Mouse (Mus musculus) stomach, postnatal 0 days (tissue): ENCODE data around the gene Rab7b. TPM values are rescaled to one million over a fixed set of nuclear protein-coding genes. Genes with fewer than 3 reads are reported as not detected.

ENCODE experiments used
- ATAC-seq: fragments of 200-750 bp; cut with Nextera tagmentation; 2 replicates; pipeline ENCODE4 v1.8.0; 2017; ENCODE audit not compliant: low FRiP score, low TSS enrichment
- DNase-seq: peaks from one replicate; pipeline ENCODE4 v3.0.0-alpha.2; 2016; ENCODE audit warnings: low spot score
- H3K27ac ChIP-seq: fragments of 300-500 bp; sonication (generic); replicated peaks from 2 replicates; pipeline ENCODE4 v1.5.1; 2014; ENCODE audit warnings: mild to moderate bottlenecking, control low read depth
- H3K27me3 ChIP-seq: fragments of 300-500 bp; sonication (generic); 2 replicates; pipeline ENCODE4 v1.6.1; 2014; ENCODE audit warnings: low read length; ENCODE audit not compliant: control insufficient read depth, insufficient read depth
- H3K36me3 ChIP-seq: fragments of 300-500 bp; sonication (generic); 2 replicates; pipeline ENCODE4 v1.6.1; 2014; ENCODE audit warnings: low read length, mixed read lengths; ENCODE audit not compliant: control insufficient read depth, insufficient read depth
- H3K4me1 ChIP-seq: fragments of 300-500 bp; sonication (generic); replicated peaks from 2 replicates; pipeline ENCODE4 v1.6.1; 2014; ENCODE audit warnings: antibody characterized with exemption; ENCODE audit not compliant: control insufficient read depth, insufficient read depth
- H3K4me2 ChIP-seq: fragments of 300-500 bp; sonication (generic); replicated peaks from 2 replicates; pipeline ENCODE4 v1.6.1; 2014; ENCODE audit warnings: low read depth, mild to moderate bottlenecking, control low read depth, moderate library complexity
- H3K4me3 ChIP-seq: fragments of 300-500 bp; sonication (generic); 2 replicates; pipeline ENCODE4 v1.5.1; 2014; ENCODE audit warnings: low read depth, low read length, control low read depth
- H3K9ac ChIP-seq: fragments of 300-500 bp; sonication (generic); 2 replicates; pipeline ENCODE4 v1.6.1; 2014; ENCODE audit warnings: mild to moderate bottlenecking, low read length, control low read depth, mixed read lengths
- H3K9me3 ChIP-seq: fragments of 300-500 bp; sonication (generic); 2 replicates; pipeline ENCODE4 v1.6.1; 2016; ENCODE audit warnings: low read length; ENCODE audit not compliant: control insufficient read depth
- CTCF ChIP-seq: IDR thresholded peaks from 2 replicates; pipeline ENCODE4 v1.5.1; 2016; ENCODE audit warnings: antibody characterized with exemption, low read depth, mild to moderate bottlenecking, moderate library complexity
- EP300 ChIP-seq: optimal IDR thresholded peaks from 2 replicates; pipeline ENCODE3; 2016; ENCODE audit warnings: antibody characterized with exemption
- WGBS: fragments of 180-500 bp; shearing (Covaris S2); extraction: QIAGEN DNeasy Blood & Tissue Kit; methylation state at CpG from one replicate; pipeline ENCODE4 v1.1.7; 2014; 5-methylcytosine and 5-hydroxymethylcytosine counted together
- polyA plus RNA-seq: library from polyadenylated mRNA; unstranded; fragments of >200 nt; fragmentation: Nextera tagmentation; extraction: Ambion mirVana; gene quantifications from 2 replicates; pipeline ENCODE4 v1.2.1, GENCODE M21; 2015

Rab7b gene
- polyA plus RNA-seq, 1 experiment from 2014 or later = 13.5 TPM

DNA sequence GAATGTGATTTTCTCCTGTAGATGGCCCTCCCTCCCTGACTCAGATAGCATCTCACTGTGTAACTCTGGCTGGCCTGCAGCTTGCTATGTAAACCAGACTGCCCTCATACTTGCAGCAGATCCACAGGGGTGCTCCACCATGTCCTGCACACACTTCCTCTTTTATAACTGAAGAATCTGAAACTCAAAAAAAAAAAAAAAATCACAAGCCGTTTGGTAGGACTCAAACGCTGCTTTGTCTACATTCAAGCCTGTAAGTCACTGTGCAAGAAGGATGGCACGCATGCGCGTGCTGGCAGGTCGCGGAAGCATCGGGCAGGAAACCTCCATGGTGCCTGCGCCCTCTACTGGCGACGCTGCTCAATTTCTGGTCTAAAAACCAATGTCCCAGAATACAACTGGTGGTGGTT lies 30.5 kb upstream of the Rab7b start:
- no peaks in the 10 kb centered on the region for H3K36me3 ChIP-seq
- no peaks in the 10 kb centered on the region for H3K9me3 ChIP-seq
- no peak overlapping the region for H3K4me3 ChIP-seq
- H3K4me2 ChIP-seq = no peak overlapping the region; the same call in 1 of the 2 replicates
- H3K9ac ChIP-seq = no peak overlapping the region
- no peak for TF ChIP-seq EP300
- peak; percentile 94 for TF ChIP-seq CTCF
- DNase-seq (peak; percentile 92), ATAC-seq (peak; percentile 57; the same call in 1 of the 2 replicates)
- no peaks in the 10 kb centered on the region for H3K27me3 ChIP-seq
- WGBS = under 1% methylated on average over 11 of the region's 11 CpGs
- no peaks in the 10 kb centered on the region for H3K4me1 ChIP-seq
- H3K27ac ChIP-seq = no peak overlapping the region

DNA sequence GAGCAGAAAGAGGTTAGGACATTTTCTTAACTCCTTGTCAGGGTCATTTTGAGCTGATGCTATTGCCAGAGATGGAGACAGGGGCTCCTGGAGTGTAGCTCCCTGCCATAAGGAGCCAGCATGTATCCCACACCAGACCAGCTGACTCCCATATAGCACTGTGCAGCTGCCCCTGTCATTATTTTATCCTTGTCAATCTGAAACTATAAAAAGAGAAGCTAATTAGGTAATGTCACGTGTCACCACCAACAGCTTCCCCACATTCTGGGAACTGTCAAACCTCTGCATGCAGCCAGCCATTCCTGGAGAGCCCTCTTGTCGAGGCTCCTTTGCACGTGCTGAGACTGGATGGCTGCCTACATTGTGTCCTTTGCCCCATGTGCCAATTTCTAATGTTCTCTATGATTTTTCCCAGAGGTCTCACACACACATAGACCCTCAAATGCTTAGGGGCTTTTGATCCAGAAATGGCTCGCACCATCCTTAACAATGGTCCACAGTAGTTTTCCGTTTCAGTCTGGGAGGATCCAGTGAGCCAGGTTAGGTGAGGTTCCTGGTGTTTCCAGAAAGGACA lies 28.9 kb upstream of the Rab7b start:
- Histone ChIP-seq H3K36me3 (no peaks in the 10 kb centered on the region), H3K4me3 (no peak overlapping the region), H3K9ac (no peak overlapping the region), H3K27me3 (no peaks in the 10 kb centered on the region), H3K9me3 (no peaks in the 10 kb centered on the region), H3K27ac (no peak overlapping the region), H3K4me1 (no peaks in the 10 kb centered on the region), H3K4me2 (no peak overlapping the region)
- no peak for DNase-seq
- TF ChIP-seq CTCF (no peak), EP300 (no peak)
- ATAC-seq = no peak
- 78% methylated on average over 5 of the region's 5 CpGs for WGBS

DNA sequence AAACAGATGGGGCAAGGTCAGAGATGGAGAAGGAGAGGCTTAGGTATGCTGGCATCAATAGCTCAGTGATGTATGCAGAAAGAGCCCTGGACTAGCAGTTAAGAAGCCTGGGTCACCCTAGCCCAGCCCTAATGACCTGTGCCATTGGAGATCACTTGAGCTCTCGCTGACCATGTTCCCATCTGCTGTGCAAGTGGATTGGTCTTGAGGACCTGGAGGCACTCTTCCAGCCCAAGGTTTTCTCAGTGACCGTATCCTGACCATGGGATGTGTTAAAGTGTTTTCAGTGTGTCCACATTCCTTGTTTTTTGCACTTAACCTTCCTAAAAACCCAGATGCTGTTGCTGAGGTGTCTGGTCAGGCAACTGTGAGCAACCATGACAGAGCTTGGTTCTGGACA lies 28.2 kb upstream of the Rab7b start:
- 90% methylated on average over 2 of the region's 2 CpGs for WGBS
- H3K27ac ChIP-seq = no peak overlapping the region
- H3K4me3 ChIP-seq = no peak overlapping the region
- H3K4me1 ChIP-seq = no peaks in the 10 kb centered on the region
- no peak overlapping the region for H3K4me2 ChIP-seq
- no peak for TF ChIP-seq EP300
- H3K9me3 ChIP-seq = no peaks in the 10 kb centered on the region
- ATAC-seq (no peak), DNase-seq (no peak)
- no peaks in the 10 kb centered on the region for H3K27me3 ChIP-seq
- no peaks in the 10 kb centered on the region for H3K36me3 ChIP-seq
- H3K9ac ChIP-seq = no peak overlapping the region

DNA sequence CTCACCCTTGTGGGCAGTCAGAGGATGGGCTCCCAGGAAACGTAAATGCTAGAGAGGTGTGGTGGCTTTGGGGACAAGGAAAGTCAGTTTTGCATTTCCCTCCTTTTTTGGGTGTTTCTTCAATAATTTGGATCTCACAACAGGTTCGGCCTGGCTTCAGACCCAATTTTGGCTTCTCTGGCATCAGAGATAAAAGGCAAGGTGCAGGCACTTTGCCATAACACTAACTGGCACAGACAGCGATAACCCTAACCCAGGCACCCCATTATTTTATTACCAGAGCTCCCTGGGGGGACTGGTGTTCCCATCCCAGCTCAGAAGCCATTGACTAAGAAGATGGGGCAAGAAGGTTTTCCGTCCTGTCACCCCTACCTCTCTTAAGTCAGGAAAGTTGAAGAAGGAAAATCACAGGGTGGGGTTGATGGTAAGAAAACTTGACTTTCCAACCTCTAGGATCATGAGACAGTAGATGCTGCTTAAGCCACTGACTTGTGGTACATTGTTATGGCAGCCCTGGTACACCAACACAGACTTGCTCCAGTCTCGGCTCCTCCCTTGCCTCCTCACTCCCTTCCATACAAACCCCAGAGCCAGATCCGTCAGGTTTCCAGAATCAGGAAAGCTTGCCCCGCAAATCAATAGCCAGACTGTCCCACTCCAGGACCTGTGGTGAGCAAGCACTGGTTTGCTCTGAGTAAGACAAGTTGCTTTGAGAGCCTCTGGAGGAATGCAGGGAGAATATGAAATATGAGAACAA lies 27.6 kb upstream of the Rab7b start:
- 66% methylated on average over 7 of the region's 7 CpGs for WGBS
- no peak for ATAC-seq
- H3K27ac ChIP-seq = no peak overlapping the region
- H3K9ac ChIP-seq = no peak overlapping the region
- DNase-seq = peak; percentile 29
- H3K27me3 ChIP-seq = no peaks in the 10 kb centered on the region
- TF ChIP-seq CTCF (no peak), EP300 (no peak)
- H3K9me3 ChIP-seq = no peaks in the 10 kb centered on the region
- H3K36me3 ChIP-seq = no peaks in the 10 kb centered on the region
- no peaks in the 10 kb centered on the region for H3K4me1 ChIP-seq
- H3K4me2 ChIP-seq = no peak overlapping the region
- no peak overlapping the region for H3K4me3 ChIP-seq

DNA sequence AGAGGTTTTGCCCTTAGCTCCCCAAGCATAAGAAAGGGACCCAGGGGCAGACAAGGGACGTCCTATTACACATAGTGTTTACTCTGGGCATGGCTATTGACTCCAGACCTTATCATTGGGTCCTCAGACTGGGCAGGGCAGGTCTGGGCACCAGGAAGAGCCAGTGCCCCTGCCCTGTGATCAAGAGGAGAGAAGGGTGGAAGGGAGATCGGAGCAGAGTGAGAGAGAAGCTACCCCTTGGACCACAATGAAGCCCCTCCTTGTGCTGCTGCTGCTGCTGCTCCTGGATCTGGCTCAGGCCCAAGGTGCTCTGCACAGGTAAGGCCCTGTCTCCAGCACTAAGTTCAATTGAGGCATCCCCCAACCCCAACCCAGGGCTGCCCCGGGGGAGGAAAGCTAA lies 26.7 kb upstream of the Rab7b start:
- DNase-seq = peak; percentile 72
- peak; percentile 96 for ATAC-seq
- no peak for TF ChIP-seq CTCF
- no peak for TF ChIP-seq EP300
- H3K9me3 ChIP-seq = no peaks in the 10 kb centered on the region
- H3K27ac ChIP-seq = peak overlapping the region; percentile 73
- H3K27me3 ChIP-seq = no peaks in the 10 kb centered on the region
- peak overlapping the region; percentile 51; the same call in 1 of the 2 replicates for H3K9ac ChIP-seq
- WGBS = 53% methylated on average over 3 of the region's 3 CpGs
- peak overlapping the region; percentile 39 for H3K4me2 ChIP-seq
- H3K4me1 ChIP-seq = no peaks in the 10 kb centered on the region
- H3K4me3 ChIP-seq = peak overlapping the region; percentile 31
- H3K36me3 ChIP-seq = no peaks in the 10 kb centered on the region

DNA sequence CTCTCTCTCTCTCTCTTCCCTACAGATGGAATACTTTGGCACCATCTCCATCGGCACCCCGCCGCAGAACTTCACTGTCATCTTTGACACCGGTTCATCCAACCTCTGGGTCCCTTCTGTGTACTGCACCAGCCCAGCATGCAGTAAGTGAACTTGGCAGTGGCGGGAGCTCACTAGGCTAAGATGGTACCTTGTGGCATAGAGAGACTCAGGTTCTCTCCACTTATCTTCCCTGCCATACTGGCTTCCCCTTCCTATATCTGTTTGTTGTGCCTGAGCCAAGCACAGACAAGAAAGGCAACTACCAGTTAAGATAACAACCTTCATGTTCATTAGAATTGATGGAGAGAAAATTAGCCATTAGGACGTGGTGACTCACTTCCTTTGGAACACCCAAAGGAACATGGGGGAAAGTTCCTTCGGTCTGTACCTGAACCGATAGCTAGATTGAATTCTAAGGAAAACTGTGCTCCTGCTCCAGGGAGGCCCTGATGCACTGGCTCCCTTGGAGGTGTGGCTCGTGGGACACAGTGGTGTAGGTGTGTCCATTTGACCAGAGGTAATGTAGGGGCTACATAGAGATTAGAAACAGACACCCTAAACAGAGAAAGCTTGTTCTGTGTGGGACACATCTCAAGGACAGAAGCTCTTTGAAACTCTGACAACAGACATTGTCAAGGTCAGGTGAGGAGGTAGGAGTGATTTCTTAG lies 25.1 kb upstream of the Rab7b start:
- Histone ChIP-seq H3K4me2 (peak overlapping the region; percentile 39), H3K27ac (peak overlapping the region; percentile 40), H3K36me3 (no peaks in the 10 kb centered on the region), H3K4me1 (no peaks in the 10 kb centered on the region), H3K27me3 (no peaks in the 10 kb centered on the region), H3K9ac (no peak overlapping the region), H3K4me3 (no peak overlapping the region; the same call in 1 of the 2 replicates), H3K9me3 (no peaks in the 10 kb centered on the region)
- DNase-seq = peak; percentile 33
- peak; percentile 55 for ATAC-seq
- WGBS = 75% methylated on average over 9 of the region's 9 CpGs
- TF ChIP-seq CTCF (no peak), EP300 (no peak)
